ENCODE assay signal across 25 mouse cellular contexts in genomic region chr4:140788264-140788663, GRCm38 (mm10). TPM values are rescaled to one million over a fixed set of nuclear protein-coding genes. Genes with fewer than 3 reads are reported as not detected.
DNase-seq lines count a peak whose midpoint lies in the region; ATAC-seq and TF ChIP-seq lines count a peak whose summit lies in the region.
"Had no signal": no experiment of that assay in that cellular context is flagged by ENCODE, and none has a peak within 500 bp of the region (broad histone marks: within the 10 kb centered on the region; RNA-seq: fewer than 3 reads in every experiment).

No protein-coding gene starts in this region.

- no peaks in the 10 kb centered on the region for H3K27me3 ChIP-seq in midbrain, embryonic 11.5 days (ENCODE audit: control insufficient read depth, insufficient read depth, low read length)
- H3K27me3 ChIP-seq in midbrain, embryonic 15.5 days (replicated peaks): no peaks in the 10 kb centered on the region
- H3K27me3 ChIP-seq: embryonic facial prominence, embryonic 13.5 days; forebrain, embryonic 12.5 days; hindbrain, embryonic 12.5 days; Patski had no signal

- no peak for ATAC-seq in midbrain, embryonic 11.5 days (ENCODE audit: low FRiP score)
- ATAC-seq in midbrain, embryonic 15.5 days (replicated peaks): no peak
- ATAC-seq in granulocyte monocyte progenitor cell, adult 5-6 weeks (replicated peaks; ENCODE audit: poor library complexity, severe bottlenecking): peak; percentile 22
- peak; percentile 27; the same call in 1 of the 2 replicates for ATAC-seq in monocyte, adult 5-6 weeks (replicated peaks; ENCODE audit: insufficient number of reproducible peaks, low FRiP score, low TSS enrichment, poor library complexity, severe bottlenecking)
- ATAC-seq: forebrain, embryonic 16.5 days; hindbrain, embryonic 16.5 days; Patski had no signal

- no peak overlapping the region for H3K4me2 ChIP-seq in midbrain, embryonic 11.5 days
- no peak overlapping the region for H3K4me2 ChIP-seq in midbrain, embryonic 15.5 days
- H3K4me2 ChIP-seq: embryonic facial prominence, embryonic 13.5 days; forebrain, embryonic 12.5 days; hindbrain, embryonic 12.5 days had no signal

- no peaks in the 10 kb centered on the region for H3K9me3 ChIP-seq in midbrain, embryonic 11.5 days (ENCODE audit: control insufficient read depth, low read length)
- no peaks in the 10 kb centered on the region for H3K9me3 ChIP-seq in midbrain, embryonic 15.5 days
- H3K9me3 ChIP-seq: embryonic facial prominence, embryonic 13.5 days; hindbrain, embryonic 12.5 days had no signal

- peak overlapping the region; percentile 12; the same call in 1 of the 2 replicates for H3K27ac ChIP-seq in gastrocnemius, adult 2 months
- no peak overlapping the region for H3K27ac ChIP-seq in midbrain, embryonic 11.5 days (ENCODE audit: low read depth, low read length)
- no peak overlapping the region for H3K27ac ChIP-seq in midbrain, embryonic 15.5 days
- H3K27ac ChIP-seq: embryonic facial prominence, embryonic 13.5 days; forebrain, embryonic 12.5 days; heart, embryonic 10.5 days; hindbrain, embryonic 12.5 days had no signal

- no peak overlapping the region for H3K4me3 ChIP-seq in gastrocnemius, adult 2 months
- no peak overlapping the region for H3K4me3 ChIP-seq in midbrain, embryonic 11.5 days (ENCODE audit: low read depth, low read length)
- H3K4me3 ChIP-seq in midbrain, embryonic 15.5 days: no peak overlapping the region
- H3K4me3 ChIP-seq: embryonic facial prominence, embryonic 13.5 days; forebrain, embryonic 12.5 days; heart, embryonic 10.5 days; hindbrain, embryonic 12.5 days had no signal

- no peak for DNase-seq in gastrocnemius, adult 2 months
- no peak for DNase-seq in gastrocnemius, postnatal 10 days
- DNase-seq in midbrain, embryonic 11.5 days (ENCODE audit: low spot score, missing footprints): peak; percentile 62
- no peak for DNase-seq in frontal cortex, postnatal 10 days (ENCODE audit: low spot score in 2 of 2)
- no peak for DNase-seq in embryo, embryonic 10.5 days (ENCODE audit: low spot score)

- no peaks in the 10 kb centered on the region for H3K36me3 ChIP-seq in midbrain, embryonic 11.5 days (ENCODE audit: control insufficient read depth, insufficient read depth, low read length)
- H3K36me3 ChIP-seq in midbrain, embryonic 15.5 days (replicated peaks): no peaks in the 10 kb centered on the region
- H3K36me3 ChIP-seq: embryonic facial prominence, embryonic 13.5 days; forebrain, embryonic 12.5 days; heart, embryonic 10.5 days; hindbrain, embryonic 12.5 days had no signal

- 83% methylated on average over 6 of the region's 6 CpGs for WGBS in midbrain, embryonic 11.5 days
- 77% methylated on average over 6 of the region's 6 CpGs for WGBS in midbrain, embryonic 15.5 days

- intact Hi-C loops in gastrocnemius, adult 2 months (cut with DNase I): loop anchor here (5.0 to 10.0 kb wide), 2 partner anchors 169 to 247 kb away; no protein-coding TSS in a partner anchor

- no peak overlapping the region for H3K9ac ChIP-seq in midbrain, embryonic 11.5 days (ENCODE audit: low read length)
- no peak overlapping the region for H3K9ac ChIP-seq in midbrain, embryonic 15.5 days
- H3K9ac ChIP-seq: embryonic facial prominence, embryonic 13.5 days; forebrain, embryonic 12.5 days; hindbrain, embryonic 12.5 days had no signal

- no peak for TF ChIP-seq CTCF in gastrocnemius, adult 2 months (IDR thresholded peaks at IDR 0.05)

- H3K4me1 ChIP-seq in midbrain, embryonic 11.5 days (ENCODE audit: control insufficient read depth, insufficient read depth, low read length): no peaks in the 10 kb centered on the region
- H3K4me1 ChIP-seq in midbrain, embryonic 15.5 days: no peaks in the 10 kb centered on the region
- H3K4me1 ChIP-seq: embryonic facial prominence, embryonic 13.5 days; forebrain, embryonic 12.5 days; hindbrain, embryonic 12.5 days had no signal

RNA-seq across cellular contexts. Expression of gene Padi4, which starts 14.2 kb away (rescaled TPM):
- not detected for total RNA-seq in gastrocnemius, adult 2 months (2021)
- total RNA-seq in gastrocnemius, postnatal 10 days (2021): under 1 TPM; 0.35 to 0.90 TPM
- 0.26 and 0.27 TPM in 2 replicates for polyA plus RNA-seq in midbrain, embryonic 11.5 days (2014; fragmentation: Nextera tagmentation; extraction: Ambion mirVana)
- 0.11 and 0.19 TPM in 2 replicates for polyA plus RNA-seq in midbrain, embryonic 15.5 days (2015; fragmentation: Nextera tagmentation; extraction: Ambion mirVana)
- total RNA-seq in granulocyte monocyte progenitor cell, adult 5-6 weeks (2014; fragmentation: Nextera tagmentation): 2.8 and 7.9 TPM in 2 replicates
- 5.1 and 6.4 TPM in 2 replicates for total RNA-seq in granulocyte monocyte progenitor cell, adult 5-6 weeks (2017)
- total RNA-seq in monocyte, adult 5-6 weeks (2017): 5.7 to 16.3 TPM (median 13.0 TPM) in 3 replicates
- polyA plus RNA-seq: embryonic facial prominence, embryonic 13.5 days had no signal

RNA-seq across cellular contexts. Expression of gene Padi3, which starts 22.2 kb away (rescaled TPM):
- 1 to 10 TPM; 1.1 to 6.9 TPM for total RNA-seq in gastrocnemius, adult 2 months (2021)
- under 1 TPM; 0.65 to 0.75 TPM for total RNA-seq in gastrocnemius, postnatal 10 days (2021)
- polyA plus RNA-seq in midbrain, embryonic 11.5 days (2014; fragmentation: Nextera tagmentation; extraction: Ambion mirVana): 0.06 TPM in 1 of 2 replicates, not detected in the other
- not detected in 2 replicates for polyA plus RNA-seq in midbrain, embryonic 15.5 days (2015; fragmentation: Nextera tagmentation; extraction: Ambion mirVana)
- total RNA-seq in granulocyte monocyte progenitor cell, adult 5-6 weeks (2014; fragmentation: Nextera tagmentation): 0.19 and 0.21 TPM in 2 replicates
- total RNA-seq in granulocyte monocyte progenitor cell, adult 5-6 weeks (2017): 0.04 TPM in 1 of 2 replicates, not detected in the other
- total RNA-seq in monocyte, adult 5-6 weeks (2017): not detected in 3 replicates
- total RNA-seq: adrenal gland, adult 18-20 months; adrenal gland, postnatal 14 days had no signal
- polyA plus RNA-seq: cortical plate, adult 2 months; forebrain, embryonic 12.5 days; forebrain, embryonic 16.5 days; heart, embryonic 14.5 days; Patski had no signal

RNA-seq across cellular contexts. Expression of gene Padi6, which starts 45.8 kb away (rescaled TPM):
- not detected for total RNA-seq in gastrocnemius, adult 2 months (2021)
- total RNA-seq in gastrocnemius, postnatal 10 days (2021): not detected
- polyA plus RNA-seq in midbrain, embryonic 11.5 days (2014; fragmentation: Nextera tagmentation; extraction: Ambion mirVana): 0.15 TPM in 1 of 2 replicates, not detected in the other
- 0.12 TPM in 1 of 2 replicates, not detected in the other for polyA plus RNA-seq in midbrain, embryonic 15.5 days (2015; fragmentation: Nextera tagmentation; extraction: Ambion mirVana)
- total RNA-seq in granulocyte monocyte progenitor cell, adult 5-6 weeks (2014; fragmentation: Nextera tagmentation): not detected in 2 replicates
- not detected in 2 replicates for total RNA-seq in granulocyte monocyte progenitor cell, adult 5-6 weeks (2017)
- not detected in 3 replicates for total RNA-seq in monocyte, adult 5-6 weeks (2017)
- total RNA-seq: adrenal gland, adult 18-20 months; adrenal gland, postnatal 14 days; gastrocnemius, adult 18-20 months; gastrocnemius, postnatal 36 days; heart, adult 18-20 months; heart, postnatal 10 days; heart, postnatal 4 days had no signal
- polyA plus RNA-seq: activated CD4-positive, CD25-positive, alpha-beta regulatory T cell, adult 4 months; embryonic facial prominence, embryonic 13.5 days; forebrain, embryonic 12.5 days; forebrain, embryonic 16.5 days; heart, embryonic 10.5 days; heart, embryonic 14.5 days; hindbrain, embryonic 16.5 days; Patski had no signal

RNA-seq across cellular contexts. Expression of gene Padi1, which starts 57.3 kb away (rescaled TPM):
- under 1 TPM in 1 of 2 experiments, not detected in 1; 0.22 TPM for total RNA-seq in gastrocnemius, adult 2 months (2021)
- under 1 TPM in 1 of 2 experiments, not detected in 1; 0.09 TPM for total RNA-seq in gastrocnemius, postnatal 10 days (2021)
- 0.04 and 0.07 TPM in 2 replicates for polyA plus RNA-seq in midbrain, embryonic 11.5 days (2014; fragmentation: Nextera tagmentation; extraction: Ambion mirVana)
- polyA plus RNA-seq in midbrain, embryonic 15.5 days (2015; fragmentation: Nextera tagmentation; extraction: Ambion mirVana): 0.04 TPM in 1 of 2 replicates, not detected in the other
- not detected in 2 replicates for total RNA-seq in granulocyte monocyte progenitor cell, adult 5-6 weeks (2014; fragmentation: Nextera tagmentation)
- total RNA-seq in granulocyte monocyte progenitor cell, adult 5-6 weeks (2017): not detected in 2 replicates
- 0.29 to 0.86 TPM in 2 of 3 replicates, not detected in the other for total RNA-seq in monocyte, adult 5-6 weeks (2017)
- total RNA-seq: adrenal gland, adult 18-20 months; adrenal gland, postnatal 14 days; heart, postnatal 10 days; heart, postnatal 4 days had no signal
- polyA plus RNA-seq: forebrain, embryonic 16.5 days; hindbrain, embryonic 16.5 days had no signal

Comparison
In these comparisons a context has a peak if more than half of its experiments do, and no peak if none do; other contexts are left out.
1. ATAC-seq: peak in granulocyte monocyte progenitor cell, adult 5-6 weeks (single experiment) and monocyte, adult 5-6 weeks (single experiment); none in midbrain, embryonic 11.5 days (single experiment) and midbrain, embryonic 15.5 days (single experiment).